Mouse (Mus musculus) embryonic stem cell, embryonic (primary cell): ENCODE data around the gene 4931417E11Rik.

Experiments
- CTCF ChIA-PET, 4 experiments: fragments of 300-600 bp in 2 of 4; fragments of 350-600 bp in 2 of 4; sonication (Branson Sonifier 250); formaldehyde crosslinking; loops; one replicate each; lab custom pipeline; 2022; ENCODE audit warnings: inconsistent platforms in 2 of 4; lab: Charles Lee
- POLR2A ChIA-PET, 4 experiments: fragments of 300-600 bp in 2 of 4; fragments of 350-600 bp in 2 of 4; sonication (Branson Sonifier 250); formaldehyde crosslinking; loops; one replicate each; lab custom pipeline; 2022; ENCODE audit warnings: antibody characterized with exemption in 4 of 4, inconsistent platforms in 1 of 4; lab: Charles Lee

The 4931417E11Rik gene

GRCm38 (mm10) chr6:73469567-73469966, at the start of gene 4931417E11Rik:
Gene 4931417E11Rik (minus strand): TSS chr6:73469667.
- ChIA-PET POLR2A (no interaction called here), CTCF (interaction anchor here in 1 of 4 experiments (0.9 kb wide), 1 partner anchor 11 kb away, joined by 3 read pairs; no protein-coding TSS in a partner anchor)

GRCm38 (mm10) chr6:73517818-73518396, 48.4 kb upstream of the 4931417E11Rik start:
- POLR2A ChIA-PET = no interaction called here
- CTCF ChIA-PET = interaction anchor here in 3 of 4 experiments (0.6 to 1.3 kb wide), 7 partner anchors 9 to 697 kb away, joined by 3 to 8 read pairs (median 4); no protein-coding TSS in a partner anchor

GRCm38 (mm10) chr6:73512907-73513306, 43.4 kb upstream of the 4931417E11Rik start:
- ChIA-PET POLR2A (no interaction called here), CTCF (interaction anchor here in 1 of 4 experiments (0.6 kb wide), 1 partner anchor 264 kb away, joined by 5 read pairs; no protein-coding TSS in a partner anchor)

- POLR2A ChIA-PET = interaction anchor here in 1 of 4 experiments (0.6 kb wide), 1 partner anchor 36 kb away, joined by 3 read pairs; no protein-coding TSS in a partner anchor
- CTCF ChIA-PET = no interaction called here
Observed at GRCm38 (mm10) chr6:73499631-73500030, 30.2 kb upstream of the 4931417E11Rik start.

GRCm38 (mm10) chr6:73497321-73497720, 27.9 kb upstream of the 4931417E11Rik start:
- CTCF ChIA-PET = no interaction called here

GRCm38 (mm10) chr6:73490524-73490923, 21.1 kb upstream of the 4931417E11Rik start:
- ChIA-PET POLR2A (no interaction called here), CTCF (no interaction called here)

More at GRCm38 (mm10) chr6:73497321-73497720, 27.9 kb upstream of the 4931417E11Rik start:
- POLR2A ChIA-PET = no interaction called here

- ChIA-PET POLR2A (interaction anchor here in 2 of 4 experiments (0.9 to 1.1 kb wide), 3 partner anchors 10 to 117 kb away, joined by 3 to 4 read pairs (median 3); no protein-coding TSS in a partner anchor), CTCF (no interaction called here)
Observed at GRCm38 (mm10) chr6:73485616-73486015, 16.1 kb upstream of the 4931417E11Rik start.

- ChIA-PET CTCF (no interaction called here), POLR2A (no interaction called here)
Observed at GRCm38 (mm10) chr6:73466084-73466483, 3.4 kb downstream of the 4931417E11Rik start.

GRCm38 (mm10) chr6:73462543-73462942, 6.9 kb downstream of the 4931417E11Rik start:
- POLR2A ChIA-PET = no interaction called here
- CTCF ChIA-PET = no interaction called here

- ChIA-PET CTCF (no interaction called here), POLR2A (no interaction called here)
Observed at GRCm38 (mm10) chr6:73433912-73434311, 35.6 kb downstream of the 4931417E11Rik start.

GRCm38 (mm10) chr6:73428618-73429336, 40.7 kb downstream of the 4931417E11Rik start:
- ChIA-PET POLR2A (no interaction called here), CTCF (no interaction called here)

- ChIA-PET CTCF (no interaction called here), POLR2A (no interaction called here)
Observed at GRCm38 (mm10) chr6:73427273-73427812, 42.1 kb downstream of the 4931417E11Rik start.
